Mouse (Mus musculus): ENCODE results near the gene Nrap. TPM values are rescaled to one million over a fixed set of nuclear protein-coding genes. Genes with fewer than 3 reads are reported as not detected.
"Not testable (repeated sequence)": the region's sequence is repeated elsewhere in the genome, so short reads cannot be mapped to it uniquely, and the experiment has no call there.

The Nrap gene
- total and polyA plus RNA-seq, 2 experiments from 2014 or later: 0.30 to 0.37 TPM

- H3K27ac ChIP-seq: no peak overlapping the region
- DNase-seq (ENCODE audit: low spot score) (no peak), ATAC-seq (no peak)
- TF ChIP-seq CTCF (IDR thresholded peaks at IDR 0.05; ENCODE audit: low read depth): no peak
- no peaks in the 10 kb centered on the region for H3K36me3 ChIP-seq (ENCODE audit: insufficient read depth, low read length)
- H3K4me2 ChIP-seq (ENCODE audit: low read depth, low read length): no peak overlapping the region
- H3K27me3 ChIP-seq (ENCODE audit: insufficient read depth, low read length): no peaks in the 10 kb centered on the region
- WGBS: 82% methylated on average over 7 of the region's 7 CpGs
- H3K4me3 ChIP-seq (ENCODE audit: low read length): no peak overlapping the region
- no peaks in the 10 kb centered on the region; the same call in 1 of the 2 replicates for H3K4me1 ChIP-seq (ENCODE audit: insufficient read depth, low read length)
- H3K9me3 ChIP-seq (ENCODE audit: low read length): no peaks in the 10 kb centered on the region
- H3K9ac ChIP-seq (replicated peaks; ENCODE audit: low read length): no peak overlapping the region
Measured at GRCm38 (mm10) chr19:56367778-56368177, 22.1 kb downstream of the Nrap start.

GRCm38 (mm10) chr19:56366625-56367024 lies 23.2 kb downstream of the Nrap start:
- H3K9me3 ChIP-seq (ENCODE audit: low read length): no peaks in the 10 kb centered on the region
- H3K27ac ChIP-seq: no peak overlapping the region
- H3K27me3 ChIP-seq (ENCODE audit: insufficient read depth, low read length): no peaks in the 10 kb centered on the region
- ATAC-seq: no peak
- WGBS: 55% methylated on average over 9 of the region's 9 CpGs
- no peak overlapping the region for H3K9ac ChIP-seq (replicated peaks; ENCODE audit: low read length)
- H3K4me2 ChIP-seq (ENCODE audit: low read depth, low read length): no peak overlapping the region
- TF ChIP-seq CTCF (IDR thresholded peaks at IDR 0.05; ENCODE audit: low read depth): no peak
- no peak overlapping the region for H3K4me3 ChIP-seq (ENCODE audit: low read length)
- no peaks in the 10 kb centered on the region for H3K36me3 ChIP-seq (ENCODE audit: insufficient read depth, low read length)
- no peaks in the 10 kb centered on the region; the same call in 1 of the 2 replicates for H3K4me1 ChIP-seq (ENCODE audit: insufficient read depth, low read length)
- DNase-seq (ENCODE audit: low spot score): peak; percentile 23

DNA sequence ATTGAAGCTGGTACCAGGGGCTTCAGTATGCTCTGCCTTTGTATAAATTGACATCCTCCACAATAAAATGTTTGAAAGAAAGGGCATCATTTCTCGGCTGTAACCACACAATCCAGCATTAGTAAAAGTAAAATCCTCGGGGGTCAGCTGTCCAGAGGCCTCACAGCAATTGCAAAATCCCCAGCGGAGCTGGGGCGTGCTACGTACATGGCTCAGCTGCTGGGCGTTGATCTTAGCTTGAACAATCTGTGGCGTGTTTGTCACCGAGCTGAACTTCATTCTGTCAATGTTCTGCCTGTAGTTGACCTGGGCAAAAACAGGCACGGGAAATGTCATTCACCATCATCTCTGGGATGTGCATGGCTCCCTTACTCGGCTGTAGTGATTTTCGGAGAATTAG lies 23.7 kb downstream of the Nrap start:
- no peaks in the 10 kb centered on the region; the same call in 1 of the 2 replicates for H3K4me1 ChIP-seq (ENCODE audit: insufficient read depth, low read length)
- H3K4me3 ChIP-seq (ENCODE audit: low read length): no peak overlapping the region
- no peaks in the 10 kb centered on the region for H3K36me3 ChIP-seq (ENCODE audit: insufficient read depth, low read length)
- H3K4me2 ChIP-seq (ENCODE audit: low read depth, low read length): no peak overlapping the region
- no peaks in the 10 kb centered on the region for H3K27me3 ChIP-seq (ENCODE audit: insufficient read depth, low read length)
- no peaks in the 10 kb centered on the region for H3K9me3 ChIP-seq (ENCODE audit: low read length)
- no peak overlapping the region for H3K9ac ChIP-seq (replicated peaks; ENCODE audit: low read length)
- 69% methylated on average over 11 of the region's 11 CpGs for WGBS
- DNase-seq (ENCODE audit: low spot score): no peak
- no peak for ATAC-seq
- no peak overlapping the region for H3K27ac ChIP-seq
- no peak for TF ChIP-seq CTCF (IDR thresholded peaks at IDR 0.05; ENCODE audit: low read depth)

DNA sequence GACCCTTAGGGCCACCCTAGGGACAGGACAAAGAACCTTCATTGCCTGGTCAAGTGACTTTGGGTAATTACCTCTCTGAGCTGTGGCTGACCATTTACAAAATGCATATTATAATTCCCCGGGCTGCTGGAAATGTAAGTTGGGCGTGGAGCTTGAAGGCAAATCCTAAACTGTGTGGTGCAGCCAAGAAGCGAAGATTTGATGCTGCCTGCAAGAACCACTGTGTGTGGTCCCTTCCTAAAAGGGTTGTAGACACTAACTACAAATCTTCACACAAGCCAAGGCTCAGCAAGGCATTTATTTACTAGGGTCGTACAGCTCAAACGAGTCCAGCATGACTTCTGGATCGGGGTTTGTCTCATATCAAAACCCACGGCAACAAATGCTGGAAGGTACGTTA lies 25.3 kb downstream of the Nrap start:
- Histone ChIP-seq H3K4me3 (ENCODE audit: low read length) (no peak overlapping the region), H3K9me3 (ENCODE audit: low read length) (no peaks in the 10 kb centered on the region), H3K9ac (replicated peaks; ENCODE audit: low read length) (no peak overlapping the region), H3K27me3 (ENCODE audit: insufficient read depth, low read length) (no peaks in the 10 kb centered on the region), H3K4me2 (ENCODE audit: low read depth, low read length) (no peak overlapping the region), H3K4me1 (ENCODE audit: insufficient read depth, low read length) (no peaks in the 10 kb centered on the region; the same call in 1 of the 2 replicates), H3K27ac (no peak overlapping the region), H3K36me3 (ENCODE audit: insufficient read depth, low read length) (no peaks in the 10 kb centered on the region)
- no peak for TF ChIP-seq CTCF (IDR thresholded peaks at IDR 0.05; ENCODE audit: low read depth)
- 70% methylated on average over 8 of the region's 8 CpGs for WGBS
- ATAC-seq: no peak
- DNase-seq (ENCODE audit: low spot score): no peak

DNA sequence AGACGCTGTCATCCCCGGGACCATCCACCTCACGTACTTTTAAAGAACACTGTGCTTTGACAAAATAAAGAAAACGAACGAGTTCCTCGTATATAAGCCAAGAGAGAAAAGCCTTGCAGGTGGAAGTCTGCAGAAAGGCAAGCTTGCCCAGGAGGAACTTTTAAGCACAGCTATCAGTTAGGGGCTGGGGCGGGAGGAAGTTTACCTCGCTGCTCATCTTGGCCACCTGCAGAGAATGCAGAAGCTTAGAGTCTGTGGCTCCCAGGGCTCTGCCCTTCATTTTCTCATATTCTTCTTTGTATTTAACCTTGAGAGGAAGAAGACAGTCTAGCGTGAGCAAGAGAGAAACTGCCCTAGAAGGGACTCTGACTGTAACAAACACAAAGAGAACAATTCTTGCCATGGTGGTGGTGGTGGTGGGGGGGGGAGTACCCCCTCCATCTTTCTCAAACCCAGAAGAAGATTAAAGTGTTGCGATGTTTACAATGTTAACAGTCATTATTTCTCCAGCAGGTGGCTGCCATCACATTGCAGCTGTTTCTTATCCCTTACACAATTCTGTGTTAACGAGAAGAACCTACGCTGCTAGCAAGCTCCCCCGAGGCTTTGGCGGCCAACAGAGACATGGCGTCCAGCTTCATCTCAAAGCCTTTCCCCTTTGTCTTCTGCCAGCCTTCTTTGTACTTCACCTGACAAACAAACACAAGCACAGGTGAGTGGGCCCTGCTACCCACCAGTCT lies 25.9 kb downstream of the Nrap start:
- Histone ChIP-seq H3K9ac (replicated peaks; ENCODE audit: low read length) (no peak overlapping the region), H3K27ac (no peak overlapping the region), H3K4me1 (ENCODE audit: insufficient read depth, low read length) (no peaks in the 10 kb centered on the region), H3K9me3 (ENCODE audit: low read length) (no peaks in the 10 kb centered on the region), H3K36me3 (ENCODE audit: insufficient read depth, low read length) (no peaks in the 10 kb centered on the region), H3K4me2 (ENCODE audit: low read depth, low read length) (no peak overlapping the region), H3K27me3 (ENCODE audit: insufficient read depth, low read length) (no peaks in the 10 kb centered on the region), H3K4me3 (ENCODE audit: low read length) (no peak overlapping the region)
- no peak for ATAC-seq
- no peak for DNase-seq (ENCODE audit: low spot score)
- TF ChIP-seq CTCF (IDR thresholded peaks at IDR 0.05; ENCODE audit: low read depth): peak; percentile 25
- 70% methylated on average over 15 of the region's 15 CpGs for WGBS

DNA sequence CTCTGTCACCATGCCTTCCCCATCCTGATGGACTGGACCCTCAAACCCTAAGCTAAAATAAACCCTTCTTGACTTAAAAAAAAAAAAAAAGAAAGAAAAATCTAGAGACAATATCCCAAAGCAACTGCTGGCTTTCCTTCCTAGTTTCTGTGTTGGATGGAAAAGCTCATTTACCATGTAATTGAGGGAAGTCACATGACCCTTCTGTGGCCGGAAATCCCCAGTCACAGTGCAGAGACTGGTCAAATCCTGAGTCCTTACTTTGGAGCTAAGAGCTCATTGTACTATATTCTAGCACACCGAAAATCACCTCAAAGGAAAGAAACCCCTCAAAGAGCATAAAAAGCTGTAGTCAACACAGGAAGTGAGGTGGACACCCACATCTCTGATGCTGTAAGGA lies 30.9 kb downstream of the Nrap start:
- no peak overlapping the region for H3K4me3 ChIP-seq (ENCODE audit: low read length)
- H3K4me2 ChIP-seq (ENCODE audit: low read depth, low read length): no peak overlapping the region
- DNase-seq (ENCODE audit: low spot score) (no peak), ATAC-seq (no peak)
- H3K4me1 ChIP-seq (ENCODE audit: insufficient read depth, low read length): no peaks in the 10 kb centered on the region
- no peaks in the 10 kb centered on the region for H3K36me3 ChIP-seq (ENCODE audit: insufficient read depth, low read length)
- TF ChIP-seq CTCF (IDR thresholded peaks at IDR 0.05; ENCODE audit: low read depth): no peak
- H3K27ac ChIP-seq: no peak overlapping the region
- no peak overlapping the region for H3K9ac ChIP-seq (replicated peaks; ENCODE audit: low read length)
- H3K27me3 ChIP-seq (ENCODE audit: insufficient read depth, low read length): no peaks in the 10 kb centered on the region
- 73% methylated on average over 2 of the region's 2 CpGs for WGBS
- H3K9me3 ChIP-seq (ENCODE audit: low read length): no peaks in the 10 kb centered on the region

GRCm38 (mm10) chr19:56357374-56357708 lies 32.5 kb downstream of the Nrap start:
- 76% methylated on average over 2 of the region's 2 CpGs for WGBS
- H3K36me3 ChIP-seq (ENCODE audit: insufficient read depth, low read length); H3K4me3 ChIP-seq (ENCODE audit: low read length); H3K9ac ChIP-seq (replicated peaks; ENCODE audit: low read length); ATAC-seq; H3K27me3 ChIP-seq (ENCODE audit: insufficient read depth, low read length); H3K4me2 ChIP-seq (ENCODE audit: low read depth, low read length); H3K27ac ChIP-seq; H3K4me1 ChIP-seq (ENCODE audit: insufficient read depth, low read length); DNase-seq (ENCODE audit: low spot score); H3K9me3 ChIP-seq (ENCODE audit: low read length): not testable (repeated sequence)
